ENCODE assay signal across 8 mouse cellular contexts in the genomic region with DNA sequence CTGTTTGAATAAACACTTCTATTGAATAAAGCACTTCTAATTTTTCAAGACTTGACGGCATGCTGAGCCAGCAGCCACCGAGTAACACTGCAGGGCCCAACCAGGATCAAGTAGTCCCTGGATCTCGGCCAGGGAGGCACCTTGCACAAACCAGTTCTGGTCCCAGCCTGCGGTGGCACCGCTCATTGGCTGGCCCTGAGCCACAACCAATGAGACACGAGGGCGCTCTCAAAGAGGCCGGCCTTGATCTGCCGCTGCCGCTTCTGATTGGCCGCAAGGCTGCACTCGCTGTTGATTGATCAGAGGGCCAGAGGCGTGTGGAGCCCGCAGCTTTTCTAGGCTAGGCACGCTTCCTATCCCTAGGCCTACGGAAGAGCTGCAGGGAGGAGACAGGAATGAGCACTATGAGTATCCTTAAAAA. TPM values are rescaled to one million over a fixed set of nuclear protein-coding genes. Genes with fewer than 3 reads are reported as not detected.
DNase-seq lines count a peak whose midpoint lies in the region; ATAC-seq and TF ChIP-seq lines count a peak whose summit lies in the region.

No protein-coding gene starts in this region.

- no peak for TF ChIP-seq CTCF in G1E (IDR thresholded peaks at IDR 0.05; ENCODE audit: low read depth, low read length)
- no peak for TF ChIP-seq CTCF in liver, postnatal 0 days (IDR thresholded peaks at IDR 0.05; ENCODE audit: low read depth)

- DNase-seq in G1E (ENCODE audit: low spot score), result peak; percentile 93
- peak; percentile 92 for DNase-seq in cerebellum, adult 8-10 months
- DNase-seq in forelimb bud, embryonic 11.5 days (ENCODE audit: low read depth, low spot score), result peak; percentile 74
- DNase-seq in heart, postnatal 36 days, result peak; percentile 66
- DNase-seq in layer of hippocampus, adult 18-20 months (ENCODE audit: low spot score in 2 of 2), result peak; percentile 89 to 97
- DNase-seq in liver, postnatal 0 days, result peak; percentile 92
- peak; percentile 91 for DNase-seq in testis, postnatal 10 days (ENCODE audit: low spot score)

- H3K4me1 ChIP-seq in G1E (ENCODE audit: insufficient read depth, low read depth, low read length), result peaks cover 14% of the 10 kb centered on the region
- H3K4me1 ChIP-seq in liver, postnatal 0 days (ENCODE audit: insufficient read depth), result peaks cover 13% of the 10 kb centered on the region
- H3K4me1 ChIP-seq in neural tube, embryonic 14.5 days (ENCODE audit: control insufficient read depth, insufficient read depth, low read length), result 0 out of 2 replicates have a peak, but pooled peaks cover 3% of the 10 kb centered on the region

- WGBS in liver, postnatal 0 days (ENCODE audit: insufficient replicate concordance), result 5% methylated on average over 16 of the region's 16 CpGs
- 3% methylated on average over 16 of the region's 16 CpGs for WGBS in neural tube, embryonic 14.5 days

- peaks cover 39% of the 10 kb centered on the region for H3K27me3 ChIP-seq in G1E (ENCODE audit: insufficient read depth, low read length)
- H3K27me3 ChIP-seq in liver, postnatal 0 days (ENCODE audit: insufficient read depth, low read length), result no peaks in the 10 kb centered on the region
- H3K27me3 ChIP-seq in neural tube, embryonic 14.5 days (ENCODE audit: control insufficient read depth, insufficient read depth, low read length), result no peaks in the 10 kb centered on the region

- H3K4me2 ChIP-seq in liver, postnatal 0 days (ENCODE audit: low read depth, low read length), result peak overlapping the region; percentile 40
- H3K4me2 ChIP-seq in neural tube, embryonic 14.5 days (ENCODE audit: low read depth, low read length), result peak overlapping the region; percentile 37; the same call in 1 of the 2 replicates

- H3K9ac ChIP-seq in liver, postnatal 0 days (replicated peaks), result 0 out of 2 replicates have a peak overlapping the region, but pooled peaks have one; percentile 41
- 0 out of 2 replicates have a peak overlapping the region, but pooled peaks have one; percentile 28 for H3K9ac ChIP-seq in neural tube, embryonic 14.5 days (replicated peaks; ENCODE audit: low read depth, low read length)

- peak overlapping the region; percentile 25; the same call in 1 of the 2 replicates for H3K4me3 ChIP-seq in G1E (ENCODE audit: low read depth, low read length)
- no peak overlapping the region for H3K4me3 ChIP-seq in liver, postnatal 0 days (ENCODE audit: low read depth, low read length)
- H3K4me3 ChIP-seq in neural tube, embryonic 14.5 days (ENCODE audit: low read depth, low read length), result no peak overlapping the region

- H3K36me3 ChIP-seq in G1E (replicated peaks), result peaks cover 10% of the 10 kb centered on the region
- H3K36me3 ChIP-seq in liver, postnatal 0 days (replicated peaks; ENCODE audit: insufficient read depth, low read length), result no peaks in the 10 kb centered on the region
- H3K36me3 ChIP-seq in neural tube, embryonic 14.5 days (ENCODE audit: control insufficient read depth, insufficient read depth, low read length), result no peaks in the 10 kb centered on the region

- H3K27ac ChIP-seq in liver, postnatal 0 days (ENCODE audit: low read depth), result no peak overlapping the region
- peak overlapping the region; percentile 44; the same call in 1 of the 2 replicates for H3K27ac ChIP-seq in neural tube, embryonic 14.5 days (ENCODE audit: low read depth, low read length)

- H3K9me3 ChIP-seq in G1E (replicated peaks), result no peaks in the 10 kb centered on the region
- H3K9me3 ChIP-seq in liver, postnatal 0 days (ENCODE audit: low read length), result no peaks in the 10 kb centered on the region
- H3K9me3 ChIP-seq in neural tube, embryonic 14.5 days (ENCODE audit: control insufficient read depth, low read length), result no peaks in the 10 kb centered on the region

- peak; percentile 96 for ATAC-seq in G1E (ENCODE audit: extremely low read depth, insufficient number of reproducible peaks, low FRiP score, poor library complexity, severe bottlenecking)
- ATAC-seq in liver, postnatal 0 days, result peak; percentile 99
- ATAC-seq in neural tube, embryonic 14.5 days (ENCODE audit: low read depth), result peak; percentile 99

- TF ChIP-seq EP300 in liver, postnatal 0 days (IDR thresholded peaks at IDR 0.05; ENCODE audit: low read depth), result no peak

- intact Hi-C loops in heart, postnatal 36 days (cut with DNase I), result loop anchor here (10.0 kb wide), 1 partner anchor 355 kb away; a partner anchor contains a TSS

RNA-seq across cellular contexts. Expression of a gene that starts 1.2 kb away (rescaled TPM):
- total RNA-seq in G1E (2014; fragmentation: Nextera tagmentation) (not detected in 2 replicates), G1E (2017) (0.05 and 0.58 TPM in 2 replicates)
- 0.23 and 0.30 TPM in 2 replicates for polyA plus RNA-seq in G1E (2012)
- not detected for total RNA-seq in heart, postnatal 36 days (2021)
- total RNA-seq in layer of hippocampus, adult 18-20 months (2021), result not detected
- polyA plus RNA-seq in liver, postnatal 0 days (2015; fragmentation: Nextera tagmentation; extraction: Ambion mirVana), result 0.53 and 1.2 TPM in 2 replicates
- 0.30 and 0.35 TPM in 2 replicates for polyA plus RNA-seq in neural tube, embryonic 14.5 days (2014; fragmentation: Nextera tagmentation; extraction: Ambion mirVana)

RNA-seq across cellular contexts. Expression of a gene that starts 11.4 kb away (rescaled TPM):
- total RNA-seq in G1E (2014; fragmentation: Nextera tagmentation), result 133 and 142 TPM in 2 replicates
- 9.2 and 11.3 TPM in 2 replicates for total RNA-seq in G1E (2017)
- polyA plus RNA-seq in G1E (2012), result 97.4 and 99.2 TPM in 2 replicates
- total RNA-seq in heart, postnatal 36 days (2021), result 10 to 100 TPM; 18.5 to 20.5 TPM
- total RNA-seq in layer of hippocampus, adult 18-20 months (2021), result 10 to 100 TPM; 45.3 to 47.8 TPM
- 1.9 and 3.1 TPM in 2 replicates for polyA plus RNA-seq in liver, postnatal 0 days (2015; fragmentation: Nextera tagmentation; extraction: Ambion mirVana)
- polyA plus RNA-seq in neural tube, embryonic 14.5 days (2014; fragmentation: Nextera tagmentation; extraction: Ambion mirVana), result 13.6 and 14.6 TPM in 2 replicates

RNA-seq across cellular contexts. Expression of a gene that starts 12.7 kb away (rescaled TPM):
- total RNA-seq in G1E (2014; fragmentation: Nextera tagmentation), result 1.6 and 15.0 TPM in 2 replicates
- 0.29 and 0.82 TPM in 2 replicates for total RNA-seq in G1E (2017)
- polyA plus RNA-seq in G1E (2012), result 0.98 and 1.4 TPM in 2 replicates
- under 1 TPM; 0.19 to 0.56 TPM for total RNA-seq in heart, postnatal 36 days (2021)
- total RNA-seq in layer of hippocampus, adult 18-20 months (2021), result under 1 TPM; 0.38 to 0.45 TPM
- 0.07 and 0.14 TPM in 2 replicates for polyA plus RNA-seq in liver, postnatal 0 days (2015; fragmentation: Nextera tagmentation; extraction: Ambion mirVana)
- 0.43 and 0.62 TPM in 2 replicates for polyA plus RNA-seq in neural tube, embryonic 14.5 days (2014; fragmentation: Nextera tagmentation; extraction: Ambion mirVana)

RNA-seq across cellular contexts. Expression of a gene that starts 26.0 kb away (rescaled TPM):
- total RNA-seq in G1E (2014; fragmentation: Nextera tagmentation) (200 and 256 TPM in 2 replicates), G1E (2017) (820 and 835 TPM in 2 replicates)
- polyA plus RNA-seq in G1E (2012), result 51.7 and 147 TPM in 2 replicates
- 1,000 to 10,000 TPM; 4,758 to 4,785 TPM for total RNA-seq in heart, postnatal 36 days (2021)
- total RNA-seq in layer of hippocampus, adult 18-20 months (2021), result 100 to 1,000 TPM; 599 to 606 TPM
- 995 and 998 TPM in 2 replicates for polyA plus RNA-seq in liver, postnatal 0 days (2015; fragmentation: Nextera tagmentation; extraction: Ambion mirVana)
- polyA plus RNA-seq in neural tube, embryonic 14.5 days (2014; fragmentation: Nextera tagmentation; extraction: Ambion mirVana), result 1,118 and 1,342 TPM in 2 replicates

RNA-seq across cellular contexts. Expression of a gene that starts 34.7 kb away (rescaled TPM):
- total RNA-seq in G1E (2014; fragmentation: Nextera tagmentation) (1.8 TPM in 1 of 2 replicates, not detected in the other), G1E (2017) (0.70 TPM in 1 of 2 replicates, not detected in the other)
- polyA plus RNA-seq in G1E (2012), result 4.8 and 6.3 TPM in 2 replicates
- total RNA-seq in heart, postnatal 36 days (2021), result 1 to 10 TPM in 1 of 2 experiments, under 1 TPM in 1; 0.67 to 1.2 TPM
- total RNA-seq in layer of hippocampus, adult 18-20 months (2021), result 1 to 10 TPM; 4.9 to 6.4 TPM
- polyA plus RNA-seq in liver, postnatal 0 days (2015; fragmentation: Nextera tagmentation; extraction: Ambion mirVana), result 0.52 and 1.2 TPM in 2 replicates
- polyA plus RNA-seq in neural tube, embryonic 14.5 days (2014; fragmentation: Nextera tagmentation; extraction: Ambion mirVana), result 2.8 and 3.7 TPM in 2 replicates
